Mouse (Mus musculus) small intestine, adult 10 weeks (tissue): ENCODE data around the gene Zzz3. TPM values are rescaled to one million over a fixed set of nuclear protein-coding genes. Genes with fewer than 3 reads are reported as not detected.

ENCODE experiments used
- polyA plus RNA-seq: library from polyadenylated mRNA; stranded (reverse); fragments of 350-450 nt; fragmentation: Illumina TruSeq; extraction: RNeasy Lipid Tissue Mini Kit (QIAGEN cat#74804); gene quantifications from one replicate; pipeline ENCODE4 v1.2.3, GENCODE M21; 2014; ENCODE audit warnings: low replicate concordance

Gene Zzz3
- 36.0 TPM for polyA plus RNA-seq

DNA sequence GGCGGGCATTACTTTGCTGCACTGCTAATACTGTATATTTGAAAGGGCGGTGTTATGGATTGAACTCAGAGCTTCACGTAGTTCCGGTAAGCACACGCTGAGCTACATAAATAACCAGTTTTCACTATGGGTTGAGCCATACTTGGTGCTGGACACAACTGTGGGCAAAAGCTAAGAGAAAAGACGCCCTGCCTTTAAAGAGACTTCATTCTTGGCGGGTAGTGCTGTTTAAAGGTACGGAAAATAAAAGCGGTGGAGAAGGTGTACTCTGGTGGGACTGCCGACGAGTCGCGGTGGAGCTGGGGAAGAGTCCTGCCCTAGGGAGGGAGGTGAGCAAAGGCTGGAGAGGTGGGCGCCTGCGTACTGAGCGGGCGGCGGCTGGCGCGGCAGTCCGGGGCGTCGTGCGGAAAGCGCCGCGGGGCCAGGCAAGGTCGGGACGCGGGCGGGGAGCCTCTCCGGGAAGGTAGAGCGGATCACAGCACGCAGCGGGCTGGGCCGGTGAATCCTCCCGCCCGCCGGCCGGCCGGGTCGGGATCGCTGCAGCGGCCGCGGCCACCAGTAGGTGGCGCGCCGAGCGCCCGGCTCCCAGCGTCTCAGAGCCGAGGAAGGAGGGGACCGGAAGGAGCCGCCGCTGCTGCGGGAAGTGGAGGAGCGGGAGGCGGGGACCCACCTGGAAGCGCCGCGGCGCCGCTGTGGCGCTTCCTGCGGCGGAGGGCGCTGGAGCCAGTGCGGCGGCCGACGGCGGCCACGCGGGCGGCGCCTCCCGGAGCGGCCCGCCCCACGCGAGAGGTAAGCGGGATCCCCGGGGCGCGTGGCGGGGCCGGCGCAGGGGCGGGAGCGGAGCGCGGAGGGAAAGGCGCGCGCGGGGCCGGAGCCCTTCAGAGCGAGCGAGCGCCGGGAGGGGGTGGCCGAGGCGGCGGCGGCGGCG is at the start of gene Zzz3:
Gene Zzz3 (plus strand): TSS at position 124 of the 928 bp plus-strand sequence.

DNA sequence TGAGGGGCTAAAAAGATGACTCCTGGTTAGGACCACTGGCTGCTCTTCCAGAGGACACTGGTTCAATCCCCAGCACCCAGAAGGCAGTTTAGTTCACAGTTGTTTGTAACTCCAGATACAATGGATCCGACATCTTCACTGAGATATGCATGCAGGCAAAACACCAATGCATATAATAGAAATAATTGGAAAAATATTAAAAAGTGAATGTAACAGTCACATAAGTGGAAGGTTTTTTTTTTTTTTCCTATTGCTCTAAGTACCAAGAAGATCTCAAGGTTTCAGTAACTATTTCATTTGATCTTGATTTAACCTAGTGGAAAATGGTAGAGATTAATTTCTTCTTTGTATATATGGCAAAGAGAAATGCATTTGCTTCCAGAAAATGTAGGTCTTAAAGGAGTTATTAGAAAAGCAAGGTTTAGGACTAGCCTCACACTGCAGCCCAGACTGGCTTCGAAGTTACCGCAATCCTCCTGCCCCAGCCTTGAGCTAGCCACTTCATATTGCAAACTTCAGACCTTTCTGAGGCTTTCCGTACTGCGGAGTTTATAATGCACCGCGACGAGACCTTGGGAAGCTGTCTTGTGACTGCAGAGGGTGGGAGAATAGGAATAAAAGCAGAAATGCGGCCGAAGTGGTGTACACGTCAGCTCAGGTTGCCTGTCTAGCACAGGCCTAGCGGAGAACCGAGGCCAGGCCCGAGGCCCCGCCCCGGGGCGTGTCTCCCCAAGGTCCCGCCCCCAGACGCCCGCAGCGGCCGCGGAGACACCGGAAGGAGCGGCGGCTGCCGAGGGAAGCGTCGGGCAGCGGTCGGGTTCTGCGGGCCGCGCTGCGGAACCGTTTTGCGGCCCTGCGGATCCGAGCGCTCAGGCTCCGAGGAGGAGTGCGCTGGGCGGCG is 49.3 kb upstream of the Zzz3 start, which contains the start of gene Usp33:
Gene Usp33 (plus strand): TSS at position 747 of the 901 bp plus-strand sequence.

Other genes starting within 250 kb of the Zzz3 start
- gene Gipc2, start 229.2 kb upstream of the Zzz3 start, polyA plus RNA-seq, result 845 TPM
- gene Dnajb4, start 185.2 kb upstream of the Zzz3 start, polyA plus RNA-seq, result 71.3 TPM
- gene Fubp1, start 185.1 kb upstream of the Zzz3 start, polyA plus RNA-seq, result 125 TPM
- gene Nexn, start 129.1 kb upstream of the Zzz3 start, polyA plus RNA-seq, result 54.5 TPM
- 15.2 TPM for gene Miga1, start 55.1 kb upstream of the Zzz3 start, polyA plus RNA-seq
- 136 TPM for gene Usp33, start 49.0 kb upstream of the Zzz3 start, polyA plus RNA-seq